ENCODE assay signal across 7 mouse cellular contexts in the genomic region with DNA sequence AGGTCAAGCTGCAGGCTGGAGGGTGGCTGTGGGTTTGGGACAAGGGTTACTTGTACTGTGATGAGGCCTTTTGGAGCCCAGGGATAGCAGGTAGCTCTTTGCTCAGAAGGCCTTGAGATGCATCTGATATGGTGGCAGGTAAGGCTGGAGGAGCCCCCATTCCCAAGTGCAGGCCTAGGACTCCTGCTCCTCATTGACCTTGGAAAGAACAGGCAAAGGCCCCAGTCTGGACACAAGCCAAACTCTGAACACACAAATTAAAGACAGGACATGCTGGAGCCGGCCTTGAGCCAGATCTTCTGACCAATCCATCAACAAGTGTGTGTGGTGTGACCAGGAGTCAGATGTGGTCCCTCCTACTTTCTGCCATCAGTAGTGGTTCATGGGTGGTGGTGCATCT. TPM values are rescaled to one million over a fixed set of nuclear protein-coding genes. Genes with fewer than 3 reads are reported as not detected.
A peak's percentile ranks its signal among the peaks of the same experiment; 100 is the strongest.
DNase-seq lines count a peak whose midpoint lies in the region; ATAC-seq lines count a peak whose summit lies in the region.

No protein-coding gene starts in this region.

- peaks cover 15% of the 10 kb centered on the region for H3K27me3 ChIP-seq in embryonic facial prominence, embryonic 11.5 days (ENCODE audit: control insufficient read depth, insufficient read depth, low read length)
- H3K27me3 ChIP-seq in hindbrain, embryonic 13.5 days, result 0 out of 2 replicates have a peak, but pooled peaks cover 13% of the 10 kb centered on the region

- WGBS in embryonic facial prominence, embryonic 11.5 days, result 52% methylated on average over 1 of the region's 1 CpGs
- WGBS in hindbrain, embryonic 13.5 days, result 33% methylated on average over 1 of the region's 1 CpGs

- ATAC-seq in embryonic facial prominence, embryonic 11.5 days (replicated peaks; ENCODE audit: insufficient number of reproducible peaks, low FRiP score, low TSS enrichment, low read depth), result no peak
- ATAC-seq in hindbrain, embryonic 13.5 days (ENCODE audit: low FRiP score), result no peak
- no peak for ATAC-seq in erythroid progenitor cell, adult 5-6 weeks (replicated peaks; ENCODE audit: low FRiP score, poor library complexity, severe bottlenecking)
- no peak for ATAC-seq in inflammation-experienced regulatory T-cells, adult 6 months
- ATAC-seq in frontal cortex, adult (ENCODE audit: low TSS enrichment), result no peak

- H3K27ac ChIP-seq in embryonic facial prominence, embryonic 11.5 days (replicated peaks; ENCODE audit: low read depth, low read length), result no peak overlapping the region
- H3K27ac ChIP-seq in hindbrain, embryonic 13.5 days, result peak overlapping the region; percentile 35

- no peaks in the 10 kb centered on the region for H3K9me3 ChIP-seq in embryonic facial prominence, embryonic 11.5 days (replicated peaks; ENCODE audit: control insufficient read depth, low read length)
- H3K9me3 ChIP-seq in hindbrain, embryonic 13.5 days, result no peaks in the 10 kb centered on the region

- peak; percentile 65 to 67 for DNase-seq in right cerebral cortex, postnatal 10 days (ENCODE audit: low spot score in 2 of 2)
- no peak for DNase-seq in right cerebral cortex, postnatal 25 days
- no peak for DNase-seq in embryonic facial prominence, embryonic 11.5 days (ENCODE audit: low spot score)

- no peaks in the 10 kb centered on the region for H3K36me3 ChIP-seq in embryonic facial prominence, embryonic 11.5 days (replicated peaks; ENCODE audit: control insufficient read depth, insufficient read depth, low read depth, low read length)
- H3K36me3 ChIP-seq in hindbrain, embryonic 13.5 days, result no peaks in the 10 kb centered on the region

- no peak overlapping the region for H3K9ac ChIP-seq in embryonic facial prominence, embryonic 11.5 days (replicated peaks; ENCODE audit: low read length)
- peak overlapping the region; percentile 92 for H3K9ac ChIP-seq in hindbrain, embryonic 13.5 days

- H3K4me2 ChIP-seq in embryonic facial prominence, embryonic 11.5 days (ENCODE audit: low read depth, low read length), result peak overlapping the region; percentile 89; the same call in 1 of the 2 replicates
- H3K4me2 ChIP-seq in hindbrain, embryonic 13.5 days, result peak overlapping the region; percentile 88

- H3K4me1 ChIP-seq in embryonic facial prominence, embryonic 11.5 days (ENCODE audit: control insufficient read depth, insufficient read depth, low read length), result 0 out of 2 replicates have a peak, but pooled peaks cover 8% of the 10 kb centered on the region
- H3K4me1 ChIP-seq in hindbrain, embryonic 13.5 days (replicated peaks), result peaks cover 80% of the 10 kb centered on the region

- no peak overlapping the region for H3K4me3 ChIP-seq in embryonic facial prominence, embryonic 11.5 days (ENCODE audit: low read depth, low read length)
- peak overlapping the region; percentile 85 for H3K4me3 ChIP-seq in hindbrain, embryonic 13.5 days

RNA-seq across cellular contexts. Expression of gene Adcyap1r1, which starts 1.8 kb away (rescaled TPM):
- 2.5 and 3.7 TPM in 2 replicates for polyA plus RNA-seq in embryonic facial prominence, embryonic 11.5 days (2014; fragmentation: Nextera tagmentation; extraction: Ambion mirVana)
- polyA plus RNA-seq in hindbrain, embryonic 13.5 days (2015; fragmentation: Nextera tagmentation; extraction: Ambion mirVana), result 45.4 and 51.0 TPM in 2 replicates
- not detected in 2 replicates for total RNA-seq in erythroid progenitor cell, adult 5-6 weeks (2015; ENCODE audit: low replicate concordance)
- 0.26 TPM in 1 of 2 replicates, not detected in the other for total RNA-seq in erythroid progenitor cell, adult 5-6 weeks (2017; ENCODE audit: low replicate concordance)
- polyA plus RNA-seq in inflammation-experienced regulatory T-cells, adult 6 months (2017; shearing (Covaris generic)), result not detected

Comparison
In these comparisons a context has a peak if more than half of its experiments do, and no peak if none do; other contexts are left out.
1. DNase-seq: peak in right cerebral cortex, postnatal 10 days (2 of 2); none in right cerebral cortex, postnatal 25 days (single experiment) and embryonic facial prominence, embryonic 11.5 days (single experiment).